Mouse (Mus musculus): ENCODE measurements around the gene Lhfpl3.
"Not testable (repeated sequence)": the region's sequence is repeated elsewhere in the genome, so short reads cannot be mapped to it uniquely, and the experiment has no call there.

The Lhfpl3 gene

GRCm38 (mm10) chr5:22745885-22746532, at the start of gene Lhfpl3:
TSS of gene Lhfpl3 (plus strand) at chr5:22746059.
- no peak for DNase-seq (ENCODE audit: low spot score in 2 of 2)

- DNase-seq (ENCODE audit: low spot score in 2 of 2), result not testable (repeated sequence)
These were observed 39.6 kb upstream of the Lhfpl3 start for GRCm38 (mm10) chr5:22706271-22706670.

DNA sequence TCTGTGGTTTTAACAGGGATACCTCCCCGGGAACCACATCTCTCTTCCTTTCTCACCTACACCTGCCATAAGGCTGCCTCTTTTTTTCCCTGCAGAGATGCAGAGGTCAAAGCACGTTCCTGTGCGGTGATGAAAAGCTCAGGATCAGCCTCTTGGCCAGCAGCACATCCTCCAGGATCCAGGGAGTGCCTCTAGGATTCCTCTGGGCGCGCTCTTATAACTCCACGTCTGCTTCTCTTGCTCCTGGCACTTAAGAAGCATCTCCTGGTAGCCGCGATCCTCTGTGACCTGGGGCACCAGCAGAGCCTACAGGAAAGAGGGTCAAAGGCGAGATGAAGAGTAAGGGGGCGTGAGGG, 352 bp upstream of the Lhfpl3 start:
- no peak for DNase-seq (ENCODE audit: low spot score in 2 of 2)

DNA sequence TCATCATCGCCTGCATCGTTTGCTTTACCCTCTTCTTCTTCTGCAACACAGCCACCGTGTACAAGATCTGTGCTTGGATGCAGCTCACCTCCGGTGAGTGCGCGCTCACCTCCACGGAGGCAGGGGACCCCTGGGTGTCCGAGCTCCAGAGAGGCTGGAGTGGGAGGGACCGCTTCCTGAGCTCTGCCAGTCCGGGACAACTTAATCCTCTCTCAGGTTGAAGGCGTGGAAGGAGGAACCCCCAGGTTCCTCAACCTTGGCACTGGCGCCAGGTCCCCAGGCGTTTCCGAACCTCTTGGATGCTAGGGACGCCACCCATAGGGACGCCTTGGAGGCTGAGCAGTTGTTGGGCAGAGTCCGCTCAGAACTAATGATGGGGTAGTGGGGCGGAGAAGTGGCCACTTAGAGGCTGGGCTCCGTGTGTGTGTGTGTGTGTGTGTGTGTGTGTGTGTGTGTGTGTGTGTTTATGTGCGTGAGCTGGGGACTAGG, 718 bp downstream of the Lhfpl3 start:
- no peak for DNase-seq (ENCODE audit: low spot score in 2 of 2)

- DNase-seq (ENCODE audit: low spot score in 2 of 2), result no peak
These were observed 1.4 kb downstream of the Lhfpl3 start for GRCm38 (mm10) chr5:22747305-22747704.

- DNase-seq (ENCODE audit: low spot score in 2 of 2), result no peak
These were observed 11.4 kb downstream of the Lhfpl3 start for GRCm38 (mm10) chr5:22757261-22757660.

DNA sequence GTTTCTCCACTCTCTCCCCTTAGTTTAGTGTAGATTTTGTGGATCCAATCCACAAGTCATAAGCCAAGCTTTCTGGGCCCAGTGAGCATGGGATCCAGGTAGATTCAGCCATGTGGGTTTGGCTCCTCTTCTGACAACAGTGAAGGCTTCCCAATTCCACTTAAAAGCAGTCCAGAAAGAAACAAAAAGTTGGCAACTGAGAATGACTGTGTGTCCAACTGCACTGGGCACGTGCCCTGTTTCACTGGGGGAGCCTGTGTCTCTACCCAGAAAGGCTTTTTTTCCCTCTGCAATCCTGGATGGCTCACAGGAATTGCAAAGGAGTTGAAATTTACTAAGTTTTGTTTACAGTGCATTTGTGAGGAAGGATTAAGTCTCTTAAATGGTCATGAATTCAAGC, 24.9 kb downstream of the Lhfpl3 start:
- DNase-seq (ENCODE audit: low spot score in 2 of 2), result no peak

DNA sequence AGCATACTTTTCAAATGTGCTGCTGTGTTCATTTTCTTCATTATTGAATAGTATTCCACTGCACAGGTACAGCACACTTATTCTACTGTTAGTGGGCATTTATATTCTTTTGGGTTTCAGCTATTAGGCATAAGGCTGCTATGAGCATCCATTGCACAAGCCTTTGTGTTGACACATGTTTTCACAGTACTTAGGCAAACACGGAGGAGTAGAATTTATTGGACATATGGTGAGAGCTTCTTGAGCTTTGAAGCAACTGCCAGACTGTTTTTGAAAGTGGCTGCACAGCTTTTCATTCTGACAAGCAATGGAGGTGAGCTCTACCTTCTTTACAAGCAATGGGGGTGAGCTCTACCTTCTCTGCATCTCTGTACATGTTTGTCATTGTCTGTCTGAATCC, 49.5 kb downstream of the Lhfpl3 start:
- DNase-seq (ENCODE audit: low spot score in 2 of 2), result no peak

DNA sequence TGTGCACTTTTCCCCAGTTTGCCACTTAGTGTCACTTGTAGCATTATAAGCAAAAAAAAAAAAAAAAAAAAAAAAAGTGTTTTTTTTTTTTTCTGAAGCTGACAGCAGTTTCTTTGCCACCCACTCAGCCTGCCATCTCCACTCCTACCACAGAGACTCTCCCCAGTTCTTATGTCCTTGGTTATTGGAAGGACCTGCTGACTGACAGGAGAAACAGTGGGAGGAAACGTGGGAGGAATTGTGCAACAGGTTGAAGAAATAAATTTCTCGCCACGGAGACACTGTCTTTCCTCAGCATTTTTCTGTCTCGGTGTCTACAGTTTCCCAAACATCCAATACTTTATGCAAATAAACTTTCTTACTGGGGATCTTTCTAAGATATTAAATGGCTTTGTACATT, 67.6 kb downstream of the Lhfpl3 start:
- no peak for DNase-seq (ENCODE audit: low spot score in 2 of 2)

- no peak for DNase-seq (ENCODE audit: low spot score in 2 of 2)
These were observed 84.1 kb downstream of the Lhfpl3 start for GRCm38 (mm10) chr5:22829822-22830450.

DNA sequence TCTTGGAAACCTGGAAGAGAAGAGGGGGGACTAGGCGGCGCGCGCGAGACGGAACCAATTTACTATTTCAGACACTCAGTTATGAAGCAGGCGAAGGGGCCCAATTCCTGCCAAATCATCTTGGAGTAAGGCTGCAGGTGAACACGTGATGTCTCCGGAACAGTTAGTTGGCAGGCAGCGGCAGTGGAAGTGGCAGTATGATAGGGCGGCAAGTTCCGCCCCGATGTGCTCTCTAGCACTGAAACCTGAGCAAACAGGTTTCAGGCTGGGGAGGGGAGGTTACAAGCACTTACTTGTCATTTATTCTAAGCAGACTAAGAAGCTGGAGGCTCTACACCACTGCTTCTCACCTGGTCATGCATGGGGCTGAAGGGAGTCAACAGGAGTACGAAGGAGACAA, 105.7 kb downstream of the Lhfpl3 start:
- DNase-seq (ENCODE audit: low spot score in 2 of 2), result no peak

- no peak for DNase-seq (ENCODE audit: low spot score in 2 of 2)
These were observed 107.6 kb downstream of the Lhfpl3 start for GRCm38 (mm10) chr5:22853503-22853902.

DNA sequence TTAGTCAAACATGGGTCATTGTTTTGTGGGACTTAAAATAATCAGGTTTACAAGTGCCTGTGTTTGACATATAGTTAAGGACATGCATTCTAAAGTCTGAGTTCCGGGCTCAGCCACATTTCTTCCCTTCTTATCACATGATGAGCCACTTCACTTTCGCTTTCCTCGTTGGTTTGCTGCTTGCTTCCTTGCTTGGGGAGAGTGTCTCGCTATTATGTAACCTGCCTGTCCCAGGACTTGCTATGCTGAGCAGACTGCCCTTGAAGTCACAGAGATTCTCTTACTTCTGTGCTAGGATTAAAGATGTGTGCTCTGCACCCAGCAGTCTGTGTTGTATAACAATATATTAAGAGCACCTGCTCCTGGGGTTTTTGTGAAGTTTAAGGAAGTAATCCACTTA, 110.6 kb downstream of the Lhfpl3 start:
- DNase-seq (ENCODE audit: low spot score in 2 of 2), result no peak

DNA sequence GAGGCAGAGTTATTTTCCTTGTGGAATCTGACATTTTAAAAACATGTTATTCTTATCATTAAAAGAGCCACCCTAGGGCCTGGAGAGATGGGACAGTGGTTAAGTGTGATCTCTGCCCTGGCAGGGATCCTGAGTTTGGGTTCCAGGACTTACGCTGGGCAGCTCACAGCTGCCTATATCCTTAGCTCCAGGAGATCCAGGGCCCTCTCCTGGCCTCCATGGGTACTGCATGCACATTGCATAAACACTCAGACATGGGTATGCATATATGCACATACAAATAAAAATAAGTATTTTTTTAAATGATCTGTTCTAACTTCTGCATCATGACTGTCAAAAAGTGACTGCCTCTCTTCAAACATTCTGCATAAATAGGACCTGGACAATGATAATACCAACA, 115.5 kb downstream of the Lhfpl3 start:
- peak in 1 of 2 experiments; percentile 14 for DNase-seq (ENCODE audit: low spot score in 2 of 2)

- no peak for DNase-seq (ENCODE audit: low spot score in 2 of 2)
These were observed 123.2 kb downstream of the Lhfpl3 start for GRCm38 (mm10) chr5:22869031-22869430.

GRCm38 (mm10) chr5:22872417-22872816, 126.6 kb downstream of the Lhfpl3 start:
- no peak for DNase-seq (ENCODE audit: low spot score in 2 of 2)

GRCm38 (mm10) chr5:22888345-22888744, 142.5 kb downstream of the Lhfpl3 start:
- DNase-seq (ENCODE audit: low spot score in 2 of 2), result no peak

DNA sequence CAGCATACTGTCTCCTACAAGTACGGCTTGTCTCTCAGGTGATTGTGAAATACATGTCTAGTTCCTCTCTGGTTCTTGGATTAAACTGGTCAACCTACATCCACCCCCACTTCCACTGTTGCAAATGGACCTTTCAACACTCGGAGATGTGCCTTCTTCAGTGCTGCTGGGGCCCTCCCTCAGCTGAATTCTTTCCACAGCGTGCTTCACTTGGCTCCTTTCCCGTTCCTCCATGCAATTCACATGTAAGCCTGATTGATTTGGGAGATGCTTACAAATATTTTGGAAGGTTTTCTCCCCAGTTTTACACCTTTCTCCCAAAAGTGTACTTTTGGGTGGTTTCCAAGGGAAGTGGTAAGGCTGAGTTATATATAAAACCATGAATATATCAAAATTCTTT, 143.6 kb downstream of the Lhfpl3 start:
- no peak for DNase-seq (ENCODE audit: low spot score in 2 of 2)

DNA sequence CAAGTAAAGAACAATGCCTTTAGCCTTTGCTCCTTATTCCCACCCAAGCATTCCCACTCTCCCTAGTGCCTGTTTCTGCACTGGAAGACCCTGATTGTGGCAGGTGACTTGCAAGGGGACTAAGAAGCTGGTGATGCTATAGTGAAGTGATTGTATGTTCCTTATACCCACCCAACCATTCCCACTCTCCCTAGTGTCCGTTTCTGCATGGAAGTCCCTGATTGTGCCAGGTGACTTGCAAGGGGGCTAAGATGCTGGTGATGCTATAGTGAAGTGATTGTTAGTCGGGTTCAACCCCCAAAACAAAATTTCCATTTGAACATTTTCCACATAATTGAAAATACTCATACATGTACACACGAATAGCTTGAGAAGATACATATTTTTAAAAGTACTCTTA, 151.4 kb downstream of the Lhfpl3 start:
- no peak for DNase-seq (ENCODE audit: low spot score in 2 of 2)

DNA sequence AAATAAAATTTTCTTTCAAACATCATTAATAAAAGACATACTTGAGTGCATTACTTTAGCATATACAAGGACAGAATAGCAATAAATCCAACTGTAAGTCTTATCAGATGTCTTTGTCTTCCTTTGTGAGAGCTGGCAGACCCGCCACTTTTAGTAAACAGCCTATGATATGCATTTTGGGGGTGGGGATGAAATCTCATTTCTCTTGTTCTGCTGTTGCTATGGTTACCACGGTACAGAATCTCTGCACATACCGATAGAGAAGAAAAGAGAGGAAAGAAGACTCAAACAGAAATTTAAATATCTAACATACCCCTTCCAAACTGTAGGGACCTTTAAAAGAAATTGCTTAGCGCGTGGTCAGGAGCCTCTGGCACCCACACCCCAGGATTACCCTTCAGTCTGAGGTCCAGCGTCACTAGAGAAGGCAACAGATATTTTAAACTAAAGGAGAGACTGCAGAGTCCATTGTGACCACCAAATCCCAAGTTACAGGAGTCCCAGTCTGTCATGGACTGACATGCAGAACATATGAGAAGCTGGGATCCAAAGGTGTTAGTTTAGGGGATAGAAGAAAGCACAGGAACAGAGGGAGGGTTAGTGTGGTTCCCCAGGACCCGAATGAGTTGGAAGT, 151.9 kb downstream of the Lhfpl3 start:
- DNase-seq (ENCODE audit: low spot score in 2 of 2), result no peak

GRCm38 (mm10) chr5:22898593-22898992, 152.7 kb downstream of the Lhfpl3 start:
- DNase-seq (ENCODE audit: low spot score in 2 of 2), result no peak

- DNase-seq (ENCODE audit: low spot score in 2 of 2), result no peak
These were observed 154.1 kb downstream of the Lhfpl3 start for GRCm38 (mm10) chr5:22899913-22900312.

GRCm38 (mm10) chr5:22917197-22917596, 171.3 kb downstream of the Lhfpl3 start:
- no peak for DNase-seq (ENCODE audit: low spot score in 2 of 2)
